Mouse (Mus musculus): ENCODE results near the gene Eppin.

GRCm38 (mm10) chr2:164549338-164549737, 44.1 kb downstream of the Eppin start:
- no peak for TF ChIP-seq GATA1 (IDR thresholded peaks at IDR 0.05; ENCODE audit: low read length)
- no peak for TF ChIP-seq TAL1 (IDR thresholded peaks at IDR 0.05; ENCODE audit: low read length)

Data from erythroblast, embryonic 14.5 days (primary cell).